Mouse (Mus musculus) liver, adult 2 months (tissue): ENCODE results near the gene Ccdc57.

ENCODE experiments used
- CTCF ChIP-seq: fragments of 200-500 bp; IDR thresholded peaks from 2 replicates; pipeline ENCODE4 v1.5.1; 2011; ENCODE audit warnings: low read depth, low read length, control low read depth
- POLR2A ChIP-seq: fragments of 200-500 bp; IDR thresholded peaks from 2 replicates; pipeline ENCODE4 v1.6.1; 2011; ENCODE audit warnings: low read length, control low read depth; ENCODE audit not compliant: insufficient read depth; ENCODE audit errors: extremely low read depth

DNA sequence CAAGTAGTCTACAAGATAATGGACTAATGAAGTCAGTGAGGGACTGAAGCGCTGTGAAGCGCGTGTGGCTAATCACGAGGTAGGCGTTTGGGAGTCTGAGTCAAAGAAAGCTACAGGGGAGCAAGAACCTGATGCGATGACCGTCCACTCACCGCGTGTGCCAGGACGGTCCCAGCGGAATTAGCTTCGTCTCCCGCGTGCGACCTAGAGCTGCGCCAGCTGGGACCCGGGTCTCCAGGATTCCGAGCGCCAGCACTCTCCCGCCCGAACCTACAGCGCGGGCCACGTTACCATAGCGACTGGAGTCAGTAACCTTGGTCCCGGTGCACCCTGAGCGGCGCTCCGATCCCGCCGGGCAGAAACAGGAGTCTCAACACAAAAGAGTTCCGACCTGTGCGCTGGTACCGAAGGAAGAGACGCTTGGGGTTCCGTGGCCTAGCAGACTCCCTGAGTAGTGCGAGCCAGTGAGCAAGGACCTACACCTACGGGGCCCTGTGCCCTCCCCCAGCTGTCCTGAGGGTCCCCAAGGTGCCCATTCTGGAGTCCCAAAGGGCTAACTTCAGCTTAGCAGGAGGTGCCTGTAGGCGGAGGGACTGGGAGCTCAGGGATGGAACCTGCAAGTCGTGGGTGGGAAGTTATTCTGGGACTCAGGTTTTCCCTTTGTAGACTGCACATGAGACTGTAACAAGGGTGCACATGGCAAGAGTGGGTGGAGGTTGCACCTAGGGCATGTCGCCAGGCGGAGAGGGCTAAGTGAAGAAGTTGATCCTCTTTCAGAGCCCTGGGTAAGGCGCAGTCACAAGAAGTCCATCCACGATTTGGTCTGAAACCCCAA, at the start of gene Ccdc57:
- TF ChIP-seq POLR2A (no peak), CTCF (no peak)
